In the genomic region with DNA sequence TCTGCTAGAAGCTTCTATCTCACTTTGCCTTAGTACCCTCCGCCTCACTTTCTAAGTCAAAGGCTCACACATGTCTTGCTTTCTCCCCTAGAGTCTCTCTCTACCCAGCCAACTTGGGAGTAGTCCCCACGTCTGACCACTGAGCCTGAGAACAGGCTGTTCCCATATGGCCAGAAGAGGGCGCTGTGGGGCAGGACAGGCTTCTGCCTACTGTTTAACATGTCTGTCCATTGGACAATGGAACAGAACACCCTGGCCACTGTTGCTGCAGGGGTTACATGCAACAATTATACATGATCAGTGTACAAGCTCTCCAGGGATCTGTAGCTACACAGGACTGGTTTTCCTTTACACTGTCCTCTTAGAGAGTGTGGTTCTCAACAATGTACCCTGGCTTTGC, we compare ENCODE assay signal across 9 mouse cellular contexts. TPM values are rescaled to one million over a fixed set of nuclear protein-coding genes. Genes with fewer than 3 reads are reported as not detected.
A peak's percentile ranks its signal among the peaks of the same experiment; 100 is the strongest.
DNase-seq lines count a peak whose midpoint lies in the region; ATAC-seq and TF ChIP-seq lines count a peak whose summit lies in the region.
"Had no signal": no experiment of that assay in that cellular context is flagged by ENCODE, and none has a peak within 500 bp of the region (broad histone marks: within the 10 kb centered on the region; RNA-seq: fewer than 3 reads in every experiment).

No protein-coding gene starts in this region.

- no peak overlapping the region for H3K9ac ChIP-seq in neural tube, embryonic 15.5 days (replicated peaks)
- no peak overlapping the region for H3K9ac ChIP-seq in midbrain, postnatal 0 days (replicated peaks; ENCODE audit: low read length, poor library complexity, severe bottlenecking)

- peaks cover 15% of the 10 kb centered on the region; the same call in 1 of the 2 replicates for H3K4me1 ChIP-seq in neural tube, embryonic 15.5 days
- peaks cover 2% of the 10 kb centered on the region; the same call in 1 of the 2 replicates for H3K4me1 ChIP-seq in midbrain, postnatal 0 days (ENCODE audit: insufficient read depth, low read length)

- no peaks in the 10 kb centered on the region for H3K36me3 ChIP-seq in neural tube, embryonic 15.5 days
- no peaks in the 10 kb centered on the region for H3K36me3 ChIP-seq in midbrain, postnatal 0 days (ENCODE audit: insufficient read depth, low read length)

- WGBS in neural tube, embryonic 15.5 days: 23% methylated on average over 3 of the region's 3 CpGs
- WGBS in midbrain, postnatal 0 days: 26% methylated on average over 3 of the region's 3 CpGs

- no peak overlapping the region for H3K27ac ChIP-seq in neural tube, embryonic 15.5 days (replicated peaks)
- no peak overlapping the region for H3K27ac ChIP-seq in midbrain, postnatal 0 days (ENCODE audit: low read depth, low read length)

- no peaks in the 10 kb centered on the region for H3K9me3 ChIP-seq in neural tube, embryonic 15.5 days (replicated peaks)
- no peaks in the 10 kb centered on the region for H3K9me3 ChIP-seq in midbrain, postnatal 0 days (ENCODE audit: low read length)

- H3K4me2 ChIP-seq in neural tube, embryonic 15.5 days: no peak overlapping the region
- no peak overlapping the region for H3K4me2 ChIP-seq in midbrain, postnatal 0 days (ENCODE audit: low read depth, low read length, poor library complexity, severe bottlenecking)

- ATAC-seq in neural tube, embryonic 15.5 days (ENCODE audit: low FRiP score): no peak
- peak; percentile 90 for ATAC-seq in common myeloid progenitor, adult 5-6 weeks (replicated peaks; ENCODE audit: low read depth, poor library complexity, severe bottlenecking)
- no peak for ATAC-seq in midbrain, postnatal 0 days (ENCODE audit: low FRiP score)

- no peaks in the 10 kb centered on the region for H3K27me3 ChIP-seq in neural tube, embryonic 15.5 days (replicated peaks)
- H3K27me3 ChIP-seq in midbrain, postnatal 0 days (ENCODE audit: insufficient read depth, low read length): no peaks in the 10 kb centered on the region

- intact Hi-C loops in left cerebral cortex, postnatal 36 days (cut with DNase I): loop anchor here (2.0 kb wide), 1 partner anchor 140 kb away; a partner anchor contains a TSS

- peak; percentile 92 for DNase-seq in neural tube, embryonic 10.5 days (ENCODE audit: extremely low spot score, low spot score)
- peak; percentile 44 for DNase-seq in gastrocnemius, postnatal 25 days
- peak; percentile 84 for DNase-seq in kidney, adult 18-20 months
- peak; percentile 65 to 71 for DNase-seq in left cerebral cortex, postnatal 36 days (ENCODE audit: low spot score in 2 of 2)
- peak; percentile 74 for DNase-seq in midbrain, postnatal 0 days (ENCODE audit: low spot score)
- peak; percentile 73 to 81 for DNase-seq in spleen, postnatal 36 days (ENCODE audit: low spot score in 2 of 2)

- peak; percentile 84 for TF ChIP-seq CTCF in midbrain, postnatal 0 days (IDR thresholded peaks at IDR 0.05)

- no peak overlapping the region for H3K4me3 ChIP-seq in neural tube, embryonic 15.5 days (replicated peaks)
- no peak overlapping the region for H3K4me3 ChIP-seq in midbrain, postnatal 0 days (ENCODE audit: low read depth, low read length)

RNA-seq across cellular contexts. Expression of a gene that starts 52.5 kb away (rescaled TPM):
- polyA plus RNA-seq in neural tube, embryonic 15.5 days (2015; fragmentation: Nextera tagmentation; extraction: Ambion mirVana): 0.11 TPM in 1 of 2 replicates, not detected in the other
- total RNA-seq in common myeloid progenitor, adult 5-6 weeks (2017): 0.91 and 3.2 TPM in 2 replicates
- not detected for total RNA-seq in gastrocnemius, postnatal 25 days (2021)
- not detected for total RNA-seq in left cerebral cortex, postnatal 36 days (2021)
- not detected in 2 replicates for total RNA-seq in midbrain, postnatal 0 days (2014; rRNA removed)
- polyA plus RNA-seq in midbrain, postnatal 0 days (2015; fragmentation: Nextera tagmentation; extraction: Ambion mirVana): 0.07 TPM in 1 of 2 replicates, not detected in the other
- polyA plus RNA-seq: stomach, embryonic 14.5 days had no signal
